ENCODE assay signal across 35 mouse cellular contexts in genomic region chr6:120103104-120103503, GRCm38 (mm10). TPM values are rescaled to one million over a fixed set of nuclear protein-coding genes. Genes with fewer than 3 reads are reported as not detected.
DNase-seq lines count a peak whose midpoint lies in the region; ATAC-seq lines count a peak whose summit lies in the region.
"Had no signal": no experiment of that assay in that cellular context is flagged by ENCODE, and none has a peak within 500 bp of the region (broad histone marks: within the 10 kb centered on the region; RNA-seq: fewer than 3 reads in every experiment).

No protein-coding gene starts in this region.

- intact Hi-C loops in left cerebral cortex, postnatal 14 days (cut with DNase I), result no loop called here

- DNase-seq in 416B (ENCODE audit: low read depth), result peak; percentile 99
- DNase-seq in MEL-GATA-1-ER (ENCODE audit: extremely low read depth, low read depth), result peak; percentile 79
- DNase-seq in c-Kit-positive CD71-positive TER-119-positive erythroid progenitor cells, embryonic 14.5 days (ENCODE audit: low spot score), result peak; percentile 5
- no peak for DNase-seq in layer of hippocampus, adult 9-11 months
- no peak for DNase-seq in left cerebral cortex, postnatal 14 days (ENCODE audit: low spot score in 2 of 2)
- DNase-seq: adrenal gland, postnatal 14 days; cerebellum, adult 18-20 months; cerebellum, postnatal 10 days; gastrocnemius, postnatal 25 days; heart, adult 2 months; heart, postnatal 10 days; kidney, adult 2 months; kidney, postnatal 4 days; layer of hippocampus, postnatal 36 days; liver; lung, postnatal 36 days; right cerebral cortex, postnatal 14 days had no signal

- peak; percentile 76 for ATAC-seq in megakaryocyte-erythroid progenitor cell, adult 5-6 weeks (replicated peaks; ENCODE audit: low FRiP score, low TSS enrichment, poor library complexity, severe bottlenecking)
- ATAC-seq in intestine, embryonic 16.5 days, result no peak
- ATAC-seq: forebrain, embryonic 14.5 days; inflammation-experienced regulatory T-cells, adult 6 months; midbrain, embryonic 13.5 days; Patski had no signal

- H3K27me3 ChIP-seq in intestine, embryonic 16.5 days (replicated peaks; ENCODE audit: control insufficient read depth, insufficient read depth, low read length), result no peaks in the 10 kb centered on the region
- H3K27me3 ChIP-seq: heart, embryonic 13.5 days; lung, embryonic 15.5 days; megakaryocyte, embryonic 14.5 days; midbrain, embryonic 13.5 days; neural tube, embryonic 13.5 days; Patski; stomach, embryonic 15.5 days had no signal

- no peaks in the 10 kb centered on the region for H3K9me3 ChIP-seq in intestine, embryonic 16.5 days (ENCODE audit: control insufficient read depth, low read length)
- H3K9me3 ChIP-seq: heart, embryonic 13.5 days; lung, embryonic 15.5 days; midbrain, embryonic 13.5 days; neural tube, embryonic 13.5 days; stomach, embryonic 15.5 days had no signal

- H3K4me3 ChIP-seq in intestine, embryonic 16.5 days (ENCODE audit: low read length), result no peak overlapping the region
- H3K4me3 ChIP-seq: heart, adult 2 months; heart, embryonic 13.5 days; lung, embryonic 15.5 days; megakaryocyte, embryonic 14.5 days; midbrain, embryonic 13.5 days; neural tube, embryonic 13.5 days; stomach, embryonic 15.5 days had no signal

- H3K9ac ChIP-seq in intestine, embryonic 16.5 days (ENCODE audit: low read depth, low read length), result no peak overlapping the region
- H3K9ac ChIP-seq: heart, embryonic 13.5 days; hindbrain, embryonic 14.5 days; lung, embryonic 15.5 days; midbrain, embryonic 13.5 days; neural tube, embryonic 13.5 days; stomach, embryonic 15.5 days had no signal

- 29% methylated on average over 1 of the region's 1 CpGs for WGBS in intestine, embryonic 16.5 days

- H3K4me2 ChIP-seq in intestine, embryonic 16.5 days (ENCODE audit: low read depth, low read length), result no peak overlapping the region
- H3K4me2 ChIP-seq: heart, embryonic 13.5 days; hindbrain, embryonic 14.5 days; lung, embryonic 15.5 days; midbrain, embryonic 13.5 days; neural tube, embryonic 13.5 days; stomach, embryonic 15.5 days had no signal

- no peak overlapping the region for H3K27ac ChIP-seq in intestine, embryonic 16.5 days (ENCODE audit: low read length)
- H3K27ac ChIP-seq: heart, adult 2 months; heart, embryonic 13.5 days; hindbrain, embryonic 14.5 days; kidney, postnatal 0 days; lung, embryonic 15.5 days; midbrain, embryonic 13.5 days; neural tube, embryonic 13.5 days; stomach, embryonic 15.5 days had no signal

- no peaks in the 10 kb centered on the region for H3K36me3 ChIP-seq in intestine, embryonic 16.5 days (ENCODE audit: control insufficient read depth, insufficient read depth, low read length)
- H3K36me3 ChIP-seq: heart, embryonic 13.5 days; lung, embryonic 15.5 days; midbrain, embryonic 13.5 days; neural tube, embryonic 13.5 days; stomach, embryonic 15.5 days had no signal

- H3K4me1 ChIP-seq in intestine, embryonic 16.5 days (ENCODE audit: control insufficient read depth, insufficient read depth, low read length), result no peaks in the 10 kb centered on the region
- H3K4me1 ChIP-seq: lung, embryonic 15.5 days; midbrain, embryonic 13.5 days; neural tube, embryonic 13.5 days; stomach, embryonic 15.5 days had no signal

RNA-seq across cellular contexts. Expression of gene Ninj2, which starts 10.0 kb away (rescaled TPM):
- total RNA-seq in megakaryocyte-erythroid progenitor cell, adult 5-6 weeks (2014; fragmentation: Nextera tagmentation), result not detected in 2 replicates
- not detected in 2 replicates for total RNA-seq in megakaryocyte-erythroid progenitor cell, adult 5-6 weeks (2017)
- 0.16 TPM in 1 of 2 replicates, not detected in the other for polyA plus RNA-seq in intestine, embryonic 16.5 days (2015; fragmentation: Nextera tagmentation; extraction: Ambion mirVana)
- under 1 TPM; 0.59 to 0.68 TPM for total RNA-seq in left cerebral cortex, postnatal 14 days (2021)
- total RNA-seq: adrenal gland, postnatal 14 days; gastrocnemius, adult 18-20 months; gastrocnemius, postnatal 25 days; heart, adult 2 months; heart, postnatal 10 days; hematopoietic stem cell, adult 5-6 weeks had no signal
- polyA plus RNA-seq: embryonic facial prominence, embryonic 11.5 days; forebrain, embryonic 14.5 days; heart, adult 2 months; heart, embryonic 13.5 days; hindbrain, embryonic 14.5 days; kidney, adult 2 months; kidney, postnatal 0 days; limb, embryonic 11.5 days; midbrain, embryonic 13.5 days; neural tube, embryonic 13.5 days; small intestine, adult 2 months; stomach, embryonic 15.5 days had no signal

Comparison
In these comparisons a context has a peak if more than half of its experiments do, and no peak if none do; other contexts are left out.
1. DNase-seq: peak in 416B (single experiment), MEL-GATA-1-ER (single experiment) and c-Kit-positive CD71-positive TER-119-positive erythroid progenitor cells, embryonic 14.5 days (single experiment); none in layer of hippocampus, adult 9-11 months (single experiment) and left cerebral cortex, postnatal 14 days (0 of 2).